Mouse (Mus musculus) testis, adult 2 months (tissue): ENCODE results near the gene Map1b. TPM values are rescaled to one million over a fixed set of nuclear protein-coding genes. Genes with fewer than 3 reads are reported as not detected.

Experiments used
- H3K27ac ChIP-seq: fragments of 200-500 bp; 2 replicates; pipeline ENCODE4 v1.5.1; 2012; ENCODE audit warnings: low read depth, low read length; ENCODE audit not compliant: control insufficient read depth, insufficient read depth
- H3K27me3 ChIP-seq: fragments of 200-500 bp; 2 replicates; pipeline ENCODE4 v1.6.1; 2012; ENCODE audit warnings: mild to moderate bottlenecking, low read length, moderate library complexity; ENCODE audit not compliant: control insufficient read depth, insufficient read depth
- H3K36me3 ChIP-seq: fragments of 200-500 bp; 2 replicates; pipeline ENCODE4 v1.6.1; 2012; ENCODE audit warnings: mild to moderate bottlenecking, low read length; ENCODE audit not compliant: control insufficient read depth, insufficient read depth
- H3K4me1 ChIP-seq: fragments of 200-500 bp; 2 replicates; pipeline ENCODE4 v1.6.1; 2012; ENCODE audit warnings: low read length; ENCODE audit not compliant: control insufficient read depth, insufficient read depth
- H3K4me3 ChIP-seq: fragments of 200-500 bp; 2 replicates; pipeline ENCODE4 v1.5.1; 2012; ENCODE audit warnings: low read depth, mild to moderate bottlenecking, low read length, moderate library complexity, mixed read lengths; ENCODE audit not compliant: control insufficient read depth
- CTCF ChIP-seq: fragments of 200-500 bp; IDR thresholded peaks from 2 replicates; pipeline ENCODE4 v1.5.1; 2012; ENCODE audit warnings: low read depth, mild to moderate bottlenecking, inconsistent platforms, low read length, moderate library complexity; ENCODE audit not compliant: control insufficient read depth, insufficient read depth, insufficient replicate concordance
- POLR2A ChIP-seq: fragments of 200-500 bp; IDR thresholded peaks from 2 replicates; pipeline ENCODE4 v1.6.1; 2012; ENCODE audit warnings: low read depth, mild to moderate bottlenecking, inconsistent platforms, low read length, moderate library complexity; ENCODE audit not compliant: control insufficient read depth
- polyA plus RNA-seq: library from polyadenylated mRNA; depleted of rRNA; stranded (reverse); fragments of >200 nt; gene quantifications from 2 replicates; pipeline ENCODE4 v1.2.3, GENCODE M21; 2012

Gene Map1b
- polyA plus RNA-seq, 1 experiment: 5.6 TPM

- Histone ChIP-seq H3K4me3 (no peak overlapping the region), H3K4me1 (no peaks in the 10 kb centered on the region), H3K27me3 (no peaks in the 10 kb centered on the region), H3K36me3 (no peaks in the 10 kb centered on the region), H3K27ac (no peak overlapping the region)
- TF ChIP-seq CTCF (no peak), POLR2A (no peak)
Observed at GRCm38 (mm10) chr13:99385911-99386310, 130.4 kb downstream of the Map1b start.

- TF ChIP-seq CTCF (no peak), POLR2A (no peak)
- no peak overlapping the region for H3K27ac ChIP-seq
- no peaks in the 10 kb centered on the region for H3K4me1 ChIP-seq
- H3K36me3 ChIP-seq: no peaks in the 10 kb centered on the region
- H3K27me3 ChIP-seq: no peaks in the 10 kb centered on the region
- no peak overlapping the region for H3K4me3 ChIP-seq
Observed at GRCm38 (mm10) chr13:99384555-99385203, 131.7 kb downstream of the Map1b start.

GRCm38 (mm10) chr13:99382373-99382772 lies 134.0 kb downstream of the Map1b start:
- no peak for TF ChIP-seq POLR2A
- no peak for TF ChIP-seq CTCF
- no peaks in the 10 kb centered on the region for H3K36me3 ChIP-seq
- no peaks in the 10 kb centered on the region for H3K4me1 ChIP-seq
- no peaks in the 10 kb centered on the region for H3K27me3 ChIP-seq
- H3K27ac ChIP-seq: no peak overlapping the region
- H3K4me3 ChIP-seq: no peak overlapping the region

- H3K4me1 ChIP-seq: no peaks in the 10 kb centered on the region
- no peak overlapping the region for H3K27ac ChIP-seq
- no peaks in the 10 kb centered on the region for H3K27me3 ChIP-seq
- TF ChIP-seq CTCF: no peak
- no peak for TF ChIP-seq POLR2A
- H3K36me3 ChIP-seq: no peaks in the 10 kb centered on the region
- H3K4me3 ChIP-seq: no peak overlapping the region
Observed at GRCm38 (mm10) chr13:99378223-99378622, 138.1 kb downstream of the Map1b start.

- no peaks in the 10 kb centered on the region for H3K36me3 ChIP-seq
- no peaks in the 10 kb centered on the region for H3K4me1 ChIP-seq
- H3K27me3 ChIP-seq: no peaks in the 10 kb centered on the region
- peak overlapping the region; percentile 37; the same call in 1 of the 2 replicates for H3K27ac ChIP-seq
- TF ChIP-seq POLR2A (no peak), CTCF (no peak)
- H3K4me3 ChIP-seq: no peak overlapping the region
Observed at GRCm38 (mm10) chr13:99377055-99377454, 139.3 kb downstream of the Map1b start.

GRCm38 (mm10) chr13:99375550-99375949 lies 140.8 kb downstream of the Map1b start:
- Histone ChIP-seq H3K27ac (no peak overlapping the region), H3K4me3 (no peak overlapping the region), H3K27me3 (no peaks in the 10 kb centered on the region), H3K36me3 (no peaks in the 10 kb centered on the region), H3K4me1 (no peaks in the 10 kb centered on the region)
- TF ChIP-seq POLR2A (no peak), CTCF (peak; percentile 28; the same call in 1 of the 2 replicates)

GRCm38 (mm10) chr13:99374191-99374590 lies 142.1 kb downstream of the Map1b start:
- Histone ChIP-seq H3K4me3 (no peak overlapping the region), H3K4me1 (no peaks in the 10 kb centered on the region), H3K36me3 (no peaks in the 10 kb centered on the region), H3K27ac (no peak overlapping the region), H3K27me3 (no peaks in the 10 kb centered on the region)
- TF ChIP-seq POLR2A (no peak), CTCF (no peak)
